ENCODE assay signal across 8 mouse cellular contexts in genomic region chr4:58912629-58913335, GRCm38 (mm10). TPM values are rescaled to one million over a fixed set of nuclear protein-coding genes. Genes with fewer than 3 reads are reported as not detected.
DNase-seq lines count a peak whose midpoint lies in the region; ATAC-seq lines count a peak whose summit lies in the region.

TSS of gene Ecpas (minus strand) at chr4:58912749.

- peak; percentile 89 for DNase-seq in embryo, embryonic 10 days (ENCODE audit: low spot score)
- peak; percentile 85 for DNase-seq in gastrocnemius, postnatal 14 days
- peak; percentile 80 for DNase-seq in induced T-regulatory cell, adult 2 months (ENCODE audit: low read depth)
- DNase-seq in left cerebral cortex, adult 8-10 months (ENCODE audit: low spot score in 2 of 2): peak; percentile 65 to 67
- DNase-seq in right cerebral cortex, postnatal 25 days: peak; percentile 80
- peak; percentile 76 for DNase-seq in urinary bladder, postnatal 25 days (ENCODE audit: low spot score)

- intact Hi-C loops in gastrocnemius, postnatal 14 days (cut with DNase I; ENCODE audit: low total_unique reads): no loop called here

- ATAC-seq in activated CD4-positive, CD25-positive, alpha-beta regulatory T cell, adult 4 months: peak; percentile 58
- ATAC-seq in megakaryocyte, adult 5-6 weeks (ENCODE audit: poor library complexity, severe bottlenecking): peak; percentile 65

RNA-seq across cellular contexts. Expression of gene Ecpas, which starts in this region (rescaled TPM):
- polyA plus RNA-seq in activated CD4-positive, CD25-positive, alpha-beta regulatory T cell, adult 4 months (2017; shearing (Covaris generic)): 10 to 100 TPM; 24.3 to 25.1 TPM
- 100 to 1,000 TPM; 206 to 221 TPM for total RNA-seq in gastrocnemius, postnatal 14 days (2021)
- total RNA-seq in left cerebral cortex, adult 8-10 months (2022): 100 to 1,000 TPM; 116 to 145 (median 129) TPM
- 48.3 and 76.1 TPM in 2 replicates for total RNA-seq in megakaryocyte, adult 5-6 weeks (2015)
- 42.4 and 43.3 TPM in 2 replicates for total RNA-seq in megakaryocyte, adult 5-6 weeks (2017)

Comparison
In these comparisons a context has a peak if more than half of its experiments do, and no peak if none do; other contexts are left out.
1. Peak in every context shown above with its lines: DNase-seq and ATAC-seq.